Mouse (Mus musculus) embryonic fibroblast, embryonic 13.5 days (primary cell): Measurements from ENCODE around the gene 2310057M21Rik. TPM values are rescaled to one million over a fixed set of nuclear protein-coding genes. Genes with fewer than 3 reads are reported as not detected.

Experiments used
- H3K27ac ChIP-seq: 2 replicates; pipeline ENCODE4 v1.5.1; 2012; ENCODE audit warnings: low read length, control low read depth, inconsistent platforms; ENCODE audit not compliant: insufficient read depth
- H3K4me1 ChIP-seq: 2 replicates; pipeline ENCODE4 v1.6.1; 2011; ENCODE audit warnings: low read length; ENCODE audit not compliant: control insufficient read depth, insufficient read depth
- H3K4me3 ChIP-seq: 2 replicates; pipeline ENCODE4 v1.5.1; 2011; ENCODE audit warnings: mild to moderate bottlenecking, control low read depth, low read length; ENCODE audit not compliant: insufficient read depth
- CTCF ChIP-seq: IDR thresholded peaks from 2 replicates; pipeline ENCODE4 v1.5.1; 2011; ENCODE audit warnings: mild to moderate bottlenecking, control low read depth, low read length, moderate library complexity, borderline replicate concordance; ENCODE audit not compliant: insufficient read depth
- POLR2A ChIP-seq: IDR thresholded peaks from 2 replicates; pipeline ENCODE4 v1.6.1; 2011; ENCODE audit warnings: low read depth, mild to moderate bottlenecking, control low read depth, low read length, moderate library complexity
- polyA plus RNA-seq: library from polyadenylated mRNA; stranded (reverse); fragments of >200 nt; gene quantifications from 2 replicates; pipeline ENCODE4 v1.2.4, GENCODE M21; 2011; ENCODE audit warnings: low read depth; ENCODE audit not compliant: missing spikeins, insufficient read length

2310057M21Rik gene
- polyA plus RNA-seq, 1 experiment = 21.2 TPM

DNA sequence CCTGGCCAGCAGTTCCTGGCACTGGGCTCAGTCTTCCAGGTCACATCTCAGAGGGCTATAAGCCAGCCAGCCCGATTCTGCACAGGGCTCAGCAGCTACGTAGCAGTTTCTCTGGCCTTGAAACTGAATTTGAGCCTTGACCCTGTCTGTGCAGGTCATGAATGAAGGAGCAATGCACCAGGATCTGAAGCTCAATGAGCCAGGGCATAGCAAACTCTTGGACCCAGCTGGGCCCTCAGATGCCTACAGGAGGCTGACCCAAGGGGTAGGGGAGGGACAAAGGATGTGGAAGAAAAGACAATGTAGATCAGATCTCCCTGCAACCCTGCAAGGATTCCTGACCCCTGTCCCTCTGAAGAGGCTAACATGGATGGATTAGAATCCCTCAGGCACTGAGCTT lies 40.4 kb downstream of the 2310057M21Rik start, which contains the start of gene Cuzd1:
Cuzd1 (minus strand) TSS at position 101 of the 400 bp plus-strand sequence.
- TF ChIP-seq CTCF = no peak
- TF ChIP-seq POLR2A = no peak
- Histone ChIP-seq H3K4me3 (no peak within 1 kb of the TSS), H3K27ac (no peak within 1 kb of the TSS), H3K4me1 (no peaks in the 10 kb centered on the region)

GRCm38 (mm10) chr7:131318340-131318739 lies 44.2 kb downstream of the 2310057M21Rik start:
- Histone ChIP-seq H3K4me1 (no peaks in the 10 kb centered on the region), H3K4me3 (no peak overlapping the region), H3K27ac (no peak overlapping the region)
- TF ChIP-seq CTCF = no peak
- no peak for TF ChIP-seq POLR2A

GRCm38 (mm10) chr7:131317587-131317986 lies 45.0 kb downstream of the 2310057M21Rik start:
- Histone ChIP-seq H3K27ac (no peak overlapping the region), H3K4me1 (no peaks in the 10 kb centered on the region), H3K4me3 (no peak overlapping the region)
- TF ChIP-seq CTCF (no peak), POLR2A (no peak)

- Histone ChIP-seq H3K27ac (no peak overlapping the region), H3K4me3 (no peak overlapping the region), H3K4me1 (no peaks in the 10 kb centered on the region)
- no peak for TF ChIP-seq POLR2A
- no peak for TF ChIP-seq CTCF
These were observed 48.1 kb downstream of the 2310057M21Rik start for GRCm38 (mm10) chr7:131314493-131314892.

- Histone ChIP-seq H3K4me1 (no peaks in the 10 kb centered on the region), H3K27ac (no peak overlapping the region), H3K4me3 (no peak overlapping the region)
- TF ChIP-seq POLR2A (no peak), CTCF (no peak)
These were observed 55.8 kb downstream of the 2310057M21Rik start for GRCm38 (mm10) chr7:131306733-131307132.

- Histone ChIP-seq H3K4me3 (no peak overlapping the region), H3K27ac (no peak overlapping the region), H3K4me1 (no peaks in the 10 kb centered on the region)
- TF ChIP-seq POLR2A = no peak
- TF ChIP-seq CTCF = no peak
These were observed 59.2 kb downstream of the 2310057M21Rik start for GRCm38 (mm10) chr7:131303340-131303739.

- Histone ChIP-seq H3K4me1 (no peaks in the 10 kb centered on the region), H3K27ac (no peak overlapping the region), H3K4me3 (no peak overlapping the region)
- TF ChIP-seq CTCF (no peak), POLR2A (no peak)
These were observed 65.4 kb downstream of the 2310057M21Rik start for GRCm38 (mm10) chr7:131297151-131297550.

Other genes starting within 250 kb of the 2310057M21Rik start
- gene 4933402N03Rik, start 216.4 kb downstream of the 2310057M21Rik start, polyA plus RNA-seq = not detected in 2 replicates
- gene 5430419D17Rik, start 188.4 kb downstream of the 2310057M21Rik start, polyA plus RNA-seq = not detected in 2 replicates
- gene Cuzd1, start 40.5 kb downstream of the 2310057M21Rik start, polyA plus RNA-seq = not detected in 2 replicates
- not detected in 2 replicates for gene Fam24b, start 33.2 kb downstream of the 2310057M21Rik start, polyA plus RNA-seq
- gene Fam24a, start 28.9 kb downstream of the 2310057M21Rik start, polyA plus RNA-seq = not detected in 2 replicates
- gene Pstk, start 8.4 kb upstream of the 2310057M21Rik start, polyA plus RNA-seq = 41.4 and 44.2 TPM in 2 replicates
- 29.7 and 30.7 TPM in 2 replicates for gene Ikzf5, start 47.8 kb upstream of the 2310057M21Rik start, polyA plus RNA-seq
- 105 and 109 TPM in 2 replicates for gene Acadsb, start 47.8 kb upstream of the 2310057M21Rik start, polyA plus RNA-seq
- not detected in 2 replicates for gene Hmx3, start 180.1 kb upstream of the 2310057M21Rik start, polyA plus RNA-seq
- gene Hmx2, start 186.0 kb upstream of the 2310057M21Rik start, polyA plus RNA-seq = not detected in 2 replicates
- gene Bub3, start 197.5 kb upstream of the 2310057M21Rik start, polyA plus RNA-seq = 89.7 and 99.4 TPM in 2 replicates